Comparison of ENCODE assay signal across 25 mouse cellular contexts in genomic region chr19:36166401-36167160, GRCm38 (mm10). TPM values are rescaled to one million over a fixed set of nuclear protein-coding genes. Genes with fewer than 3 reads are reported as not detected.
A peak's percentile ranks its signal among the peaks of the same experiment; 100 is the strongest.
DNase-seq lines count a peak whose midpoint lies in the region; ATAC-seq and TF ChIP-seq lines count a peak whose summit lies in the region.
"Had no signal": no experiment of that assay in that cellular context is flagged by ENCODE, and none has a peak within 500 bp of the region (broad histone marks: within the 10 kb centered on the region; RNA-seq: fewer than 3 reads in every experiment).

No protein-coding gene starts in this region.

- H3K79me2 ChIP-seq in heart, adult 2 months (replicated peaks; ENCODE audit: control insufficient read depth, insufficient read depth, low read length): no peaks in the 10 kb centered on the region

- TF ChIP-seq EP300 in heart, adult 2 months (IDR thresholded peaks at IDR 0.05; ENCODE audit: insufficient read depth, low read depth, low read length): 0 out of 2 replicates have a peak, but pooled peaks have one; percentile 41

- DNase-seq in heart, adult 2 months: peak in 1 of 2 experiments; percentile 20
- DNase-seq in heart, postnatal 4 days: no peak
- peak; percentile 25 for DNase-seq in NIH3T3 (ENCODE audit: low read depth)
- peak; percentile 27 to 41 for DNase-seq in heart, adult 9 months (ENCODE audit: low spot score in 2 of 2)
- DNase-seq in urinary bladder, postnatal 4 days (ENCODE audit: low spot score in 2 of 2): no peak
- no peak for DNase-seq in thymus, postnatal 0 days (ENCODE audit: low spot score)
- DNase-seq: adrenal gland, adult 8-10 months; cerebellum, adult 18-20 months; cerebellum, postnatal 25 days; kidney, postnatal 25 days; liver, postnatal 0 days; right cerebral cortex, postnatal 14 days; thymus, postnatal 14 days had no signal

- H3K9ac ChIP-seq in heart, adult 2 months (ENCODE audit: low read depth, low read length): peak overlapping the region; percentile 21; the same call in 1 of the 2 replicates
- H3K9ac ChIP-seq in heart, embryonic 15.5 days: no peak overlapping the region
- H3K9ac ChIP-seq: forebrain, embryonic 13.5 days; hindbrain, embryonic 12.5 days; limb, embryonic 12.5 days; liver, postnatal 0 days; midbrain, embryonic 13.5 days had no signal

- intact Hi-C loops in heart, adult 2 months (cut with DNase I): loop anchor here (5.0 kb wide), 1 partner anchor 96 kb away; no protein-coding TSS in a partner anchor

- H3K27ac ChIP-seq in heart, adult 2 months: peak overlapping the region; percentile 88
- H3K27ac ChIP-seq in heart, embryonic 15.5 days: peak overlapping the region; percentile 75
- H3K27ac ChIP-seq: forebrain, embryonic 13.5 days; hindbrain, embryonic 12.5 days; limb, embryonic 12.5 days; midbrain, embryonic 13.5 days had no signal

- H3K27me3 ChIP-seq in heart, adult 2 months (ENCODE audit: control insufficient read depth, insufficient read depth, low read length): no peaks in the 10 kb centered on the region
- H3K27me3 ChIP-seq in heart, embryonic 15.5 days: no peaks in the 10 kb centered on the region
- H3K27me3 ChIP-seq: forebrain, embryonic 13.5 days; hindbrain, embryonic 12.5 days; limb, embryonic 12.5 days; midbrain, embryonic 13.5 days; Patski had no signal

- no peak overlapping the region for H3K4me3 ChIP-seq in heart, adult 2 months
- no peak overlapping the region for H3K4me3 ChIP-seq in heart, embryonic 15.5 days
- H3K4me3 ChIP-seq: forebrain, embryonic 13.5 days; hindbrain, embryonic 12.5 days; limb, embryonic 12.5 days; megakaryocyte, embryonic 14.5 days; midbrain, embryonic 13.5 days had no signal

- 0 out of 2 replicates have a peak, but pooled peaks have one; percentile 15 for ATAC-seq in heart, embryonic 15.5 days (replicated peaks; ENCODE audit: insufficient number of reproducible peaks, insufficient read depth, low FRiP score, low read depth)
- ATAC-seq: forebrain, embryonic 13.5 days; intestine, postnatal 0 days; liver, postnatal 0 days; midbrain, embryonic 13.5 days; Patski had no signal

- H3K4me1 ChIP-seq in heart, adult 2 months (ENCODE audit: control insufficient read depth, insufficient read depth, low read length): peaks cover 1% of the 10 kb centered on the region
- peaks cover 36% of the 10 kb centered on the region for H3K4me1 ChIP-seq in heart, embryonic 15.5 days (replicated peaks)
- H3K4me1 ChIP-seq: forebrain, embryonic 13.5 days; hindbrain, embryonic 12.5 days; midbrain, embryonic 13.5 days had no signal

- no peak for TF ChIP-seq CTCF in heart, adult 2 months (IDR thresholded peaks at IDR 0.05)

- H3K36me3 ChIP-seq in heart, adult 2 months (ENCODE audit: control insufficient read depth, insufficient read depth, low read length): peaks cover 2% of the 10 kb centered on the region; the same call in 1 of the 2 replicates
- no peaks in the 10 kb centered on the region for H3K36me3 ChIP-seq in heart, embryonic 15.5 days
- H3K36me3 ChIP-seq: hindbrain, embryonic 12.5 days; limb, embryonic 12.5 days; midbrain, embryonic 13.5 days had no signal

- WGBS in heart, adult 2 months: 58% methylated on average over 6 of the region's 6 CpGs
- 67% methylated on average over 6 of the region's 6 CpGs for WGBS in heart, embryonic 15.5 days

- peaks cover 2% of the 10 kb centered on the region; the same call in 1 of the 2 replicates for H3K9me3 ChIP-seq in heart, embryonic 15.5 days (replicated peaks)
- H3K9me3 ChIP-seq: forebrain, embryonic 13.5 days; hindbrain, embryonic 12.5 days; midbrain, embryonic 13.5 days had no signal

- H3K4me2 ChIP-seq in heart, embryonic 15.5 days: no peak overlapping the region
- H3K4me2 ChIP-seq: forebrain, embryonic 13.5 days; hindbrain, embryonic 12.5 days; limb, embryonic 12.5 days; liver, embryonic 11.5 days; midbrain, embryonic 13.5 days had no signal

- no peak for TF ChIP-seq POLR2A in heart, adult 2 months (IDR thresholded peaks at IDR 0.05; ENCODE audit: insufficient read depth, low read depth, low read length)

RNA-seq across cellular contexts. Expression of gene Ankrd1, which starts 46.7 kb away (rescaled TPM):
- total RNA-seq in heart, adult 2 months (2021): 100 to 1,000 TPM; 383 to 550 TPM
- 316 and 466 TPM in 2 replicates for polyA plus RNA-seq in heart, adult 2 months (2012; rRNA removed)
- total RNA-seq in heart, postnatal 4 days (2021): 1,000 to 10,000 TPM; 1,138 to 1,271 TPM
- 354 and 528 TPM in 2 replicates for polyA plus RNA-seq in heart, embryonic 15.5 days (2015; fragmentation: Nextera tagmentation; extraction: Ambion mirVana)
- polyA plus RNA-seq in thymus, postnatal 0 days (2015; fragmentation: Nextera tagmentation; extraction: Ambion mirVana): 0.10 and 0.22 TPM in 2 replicates
- total RNA-seq: adrenal gland, adult 8-10 months; layer of hippocampus, adult 8-10 months; layer of hippocampus, postnatal 36 days; monocyte, adult 5-6 weeks had no signal
- polyA plus RNA-seq: forebrain, embryonic 13.5 days; midbrain, embryonic 13.5 days had no signal

Comparison
In these comparisons a context has a peak if more than half of its experiments do, and no peak if none do; other contexts are left out.
1. DNase-seq: peak in NIH3T3 (single experiment) and heart, adult 9 months (2 of 2); none in heart, postnatal 4 days (single experiment), urinary bladder, postnatal 4 days (0 of 2) and thymus, postnatal 0 days (single experiment).
2. RNA of gene Ankrd1, which starts 46.7 kb away (polyA plus RNA-seq): 354 to 528 TPM in heart, embryonic 15.5 days and 316 to 466 TPM in heart, adult 2 months; 0.10 to 0.22 TPM in thymus, postnatal 0 days; every median in the first group is over 100 times any median in the second.